Mouse (Mus musculus): ENCODE results near the gene Zbtb20.
A peak's percentile ranks its signal among the peaks of the same experiment; 100 is the strongest.

Zbtb20 gene

DNA sequence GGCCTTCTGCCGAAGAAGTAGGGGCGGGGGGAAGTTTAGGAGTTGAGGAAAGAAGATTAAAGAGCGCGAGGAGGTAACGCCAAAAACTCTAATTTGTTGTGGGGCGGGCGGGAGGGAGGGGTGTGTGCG lies at the start of gene Zbtb20:
Gene Zbtb20 (plus strand): TSS at position 30 of the 129 bp plus-strand sequence.
- no peak for DNase-seq

DNA sequence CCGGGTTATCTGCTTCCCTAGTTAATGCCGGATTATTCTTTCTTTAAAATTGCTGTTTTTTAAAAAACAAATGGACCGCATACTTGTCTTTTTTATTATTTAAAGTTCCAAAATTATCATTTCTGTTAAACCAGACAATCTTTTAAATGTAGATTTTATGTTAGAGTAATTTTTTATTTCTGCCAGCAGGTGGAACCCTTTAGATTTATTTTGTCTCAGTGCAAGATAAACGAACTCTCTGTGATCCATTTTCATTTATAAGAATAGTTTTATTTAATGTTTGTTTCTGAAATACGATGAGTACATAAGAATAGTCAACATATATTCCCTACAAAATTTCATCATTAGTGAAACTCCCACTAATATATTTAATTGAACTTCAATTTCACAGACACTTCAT lies 39.7 kb upstream of the Zbtb20 start:
- no peak for DNase-seq

DNA sequence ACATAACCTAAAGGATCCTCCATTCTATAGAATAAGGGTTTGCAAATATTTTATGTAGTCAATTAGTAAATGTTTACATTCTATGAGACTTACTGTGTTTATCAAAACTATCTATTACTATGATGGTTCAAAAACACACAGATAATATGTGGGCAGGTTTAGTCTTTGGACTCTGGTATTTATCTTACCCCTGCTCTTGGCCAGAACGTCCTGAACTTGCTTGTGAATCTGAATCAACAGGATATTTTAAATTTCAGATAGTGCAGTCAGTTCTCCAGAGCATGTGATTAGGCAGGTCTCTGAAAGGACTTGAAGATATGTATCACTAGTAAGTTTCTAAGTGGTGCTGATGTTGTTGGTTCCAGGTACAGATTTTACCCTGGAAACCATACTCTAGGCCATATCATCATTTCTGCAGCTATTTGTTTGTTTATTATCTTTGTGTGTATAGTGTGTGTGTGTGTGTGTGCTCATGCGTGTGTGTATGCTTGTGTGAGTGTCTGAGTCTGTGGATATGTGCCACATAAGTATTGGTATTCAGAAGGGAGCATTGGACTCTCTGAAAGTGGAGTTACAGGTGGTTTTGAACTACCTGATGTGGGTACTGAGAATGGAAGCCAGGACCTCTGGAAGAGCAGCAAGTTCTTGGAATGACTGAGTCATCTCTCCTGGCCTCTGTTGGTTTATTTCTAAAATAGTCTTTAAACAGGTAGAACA lies 39.1 kb upstream of the Zbtb20 start:
- DNase-seq = no peak

DNA sequence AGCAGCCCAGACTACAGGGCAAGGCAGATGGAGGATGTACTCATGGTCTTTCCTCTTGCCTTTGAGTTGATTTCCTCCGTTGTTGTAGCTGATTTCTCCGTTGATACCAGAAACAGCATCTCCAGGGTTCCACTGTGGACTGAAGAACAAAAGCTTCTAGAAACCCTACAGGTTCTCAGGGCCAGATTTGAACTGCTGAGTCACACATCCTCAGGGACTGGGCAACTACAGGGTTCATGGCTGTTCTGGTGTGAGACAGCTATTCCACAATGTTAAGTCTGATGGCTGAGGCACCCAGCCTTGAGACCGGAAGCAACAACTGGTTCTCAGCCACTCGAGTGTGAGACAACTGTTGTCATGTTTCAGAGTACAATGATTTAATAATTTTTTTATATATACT lies 37.5 kb upstream of the Zbtb20 start:
- DNase-seq = no peak

DNA sequence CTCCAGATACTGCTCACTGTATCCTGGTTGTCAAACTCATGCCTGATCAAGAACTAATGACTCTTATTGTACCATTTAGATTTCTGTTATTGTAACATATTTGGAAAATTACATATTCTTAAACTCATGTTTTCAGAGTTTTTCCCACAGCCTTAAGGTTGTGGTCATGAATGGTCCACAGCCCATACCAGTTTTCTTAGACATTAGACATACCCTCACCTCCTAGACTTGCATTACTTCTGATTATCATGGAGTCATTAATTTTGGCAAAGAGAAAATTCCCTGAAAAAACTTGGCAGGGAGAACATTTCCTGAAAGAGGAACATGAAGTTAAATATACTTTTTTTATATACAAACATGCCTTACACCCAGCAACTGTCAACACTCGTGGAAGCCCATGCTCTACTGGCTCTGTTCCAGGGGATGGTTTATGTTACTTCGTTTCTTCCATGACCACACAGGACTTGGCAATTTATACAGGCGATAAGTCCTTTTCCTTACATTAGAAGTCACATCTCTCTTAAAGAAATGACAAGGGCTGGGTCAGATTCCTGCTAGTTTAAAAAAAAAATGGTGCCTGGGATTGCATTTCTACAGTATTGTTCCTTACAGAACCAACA lies 18.0 kb upstream of the Zbtb20 start:
- no peak for DNase-seq

DNA sequence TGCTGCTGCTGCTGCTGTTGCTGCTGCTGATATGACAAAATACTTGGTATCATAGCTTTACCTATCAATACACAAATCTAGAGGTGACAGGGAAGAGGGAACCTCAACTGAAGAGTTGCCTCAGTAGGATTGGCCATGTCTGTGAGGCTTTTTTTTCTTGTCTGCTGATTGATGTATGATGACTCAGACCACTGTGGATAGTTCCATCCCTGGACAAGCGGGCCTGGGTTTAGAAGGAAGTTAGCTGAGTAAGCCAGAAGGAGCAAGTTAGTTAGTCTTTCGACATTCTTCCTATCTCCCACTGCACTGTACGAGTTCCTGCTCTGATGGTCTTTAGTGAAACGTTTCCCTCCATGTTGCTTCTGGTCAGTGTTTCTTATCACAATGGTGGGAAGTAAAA lies 16.4 kb upstream of the Zbtb20 start:
- no peak for DNase-seq

DNA sequence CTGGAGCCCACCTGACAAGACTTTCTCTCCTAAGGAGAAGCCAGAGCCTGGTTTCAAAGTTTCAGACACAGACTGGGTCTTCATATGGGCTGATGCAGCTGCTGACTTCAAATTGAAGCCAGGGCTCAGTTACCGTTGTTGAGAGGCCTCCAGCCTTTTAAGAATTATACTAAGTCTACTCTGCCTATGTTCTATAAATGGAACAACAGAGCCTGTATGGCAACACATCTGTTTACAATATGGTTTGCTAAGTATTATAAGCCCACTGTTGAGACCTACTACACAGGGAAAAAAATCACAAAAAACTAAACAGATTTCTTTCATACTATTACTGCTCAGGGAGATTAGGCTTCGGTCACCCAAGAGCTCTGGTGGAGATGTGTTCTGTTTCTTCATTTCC lies 12.4 kb upstream of the Zbtb20 start:
- DNase-seq = no peak

DNA sequence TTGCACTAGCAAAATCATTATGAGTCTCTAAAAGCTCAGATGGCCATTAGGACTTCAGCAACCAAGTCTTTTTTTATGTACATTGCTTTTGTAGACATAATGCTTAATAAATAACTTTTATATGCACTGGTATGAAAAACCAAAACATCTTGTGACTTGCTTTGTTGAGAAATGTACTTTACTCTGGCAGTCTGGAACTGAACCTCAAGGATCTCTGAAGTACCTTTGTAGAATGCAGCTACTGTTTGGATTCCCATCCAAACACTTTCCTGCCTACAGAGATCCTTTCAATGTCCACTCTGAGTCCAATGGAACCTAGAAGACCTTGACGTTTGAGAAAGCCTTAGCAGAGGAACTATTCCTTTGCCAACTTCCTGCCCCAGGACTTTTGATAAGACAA lies 9.6 kb upstream of the Zbtb20 start:
- DNase-seq = no peak

DNA sequence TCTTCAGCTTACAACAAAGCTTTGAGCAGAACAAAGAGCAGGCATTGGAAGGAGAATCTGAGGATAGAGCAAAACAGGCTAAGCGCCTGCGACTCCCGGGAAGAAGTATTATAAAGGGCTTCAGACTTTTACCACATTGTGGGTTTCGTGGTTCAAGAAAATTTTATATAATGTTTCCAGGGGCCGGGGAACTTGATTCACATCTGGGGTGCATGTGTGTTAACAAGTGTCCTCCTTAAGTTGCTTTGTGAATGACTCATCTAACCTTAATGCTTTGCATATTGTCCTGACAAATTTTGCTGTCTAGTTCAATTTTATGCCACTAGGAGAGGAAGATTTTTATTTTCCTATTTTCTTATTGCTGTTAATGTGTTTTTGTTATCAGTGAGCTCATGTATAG lies 3.6 kb upstream of the Zbtb20 start:
- DNase-seq = no peak

DNA sequence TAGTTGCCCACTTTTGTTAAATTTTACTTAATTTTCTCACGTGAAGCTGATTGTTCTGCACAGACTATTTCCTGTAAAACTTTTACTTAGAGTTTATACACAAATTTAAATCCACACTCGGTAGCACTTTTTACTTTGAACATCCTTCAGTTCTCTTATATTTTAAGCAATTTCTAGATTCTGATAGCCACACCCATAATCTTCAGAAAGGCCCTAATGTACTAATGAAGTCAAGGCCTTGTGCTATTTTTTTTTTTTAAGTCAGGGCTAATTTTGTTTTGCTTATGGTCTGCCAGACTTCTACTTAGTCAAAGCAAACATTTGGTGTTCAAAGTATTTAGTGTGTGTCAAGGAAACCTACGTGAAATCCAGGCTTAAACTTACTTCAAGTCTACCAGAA lies 1.7 kb upstream of the Zbtb20 start:
- no peak for DNase-seq

DNA sequence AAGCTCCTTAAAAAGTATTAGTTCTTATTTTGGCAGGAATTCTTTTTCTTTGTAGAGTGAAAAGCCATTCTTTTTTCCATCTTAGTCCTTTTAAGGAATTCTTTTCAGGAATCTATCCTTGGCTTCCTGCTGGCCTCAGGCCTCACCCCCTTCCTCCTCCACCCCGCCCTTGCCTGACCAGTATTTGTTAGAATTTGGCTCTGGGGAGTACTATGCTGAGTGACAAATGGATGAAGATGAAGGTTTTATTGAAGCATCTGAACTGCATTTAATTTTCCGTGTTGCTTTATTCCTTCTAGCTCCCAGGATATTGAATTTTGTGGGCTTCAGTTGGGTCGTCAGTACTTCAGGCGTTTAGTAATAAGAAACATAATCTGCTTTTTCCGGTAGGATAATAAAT lies 1.2 kb upstream of the Zbtb20 start:
- DNase-seq = peak; percentile 49 to 77

DNA sequence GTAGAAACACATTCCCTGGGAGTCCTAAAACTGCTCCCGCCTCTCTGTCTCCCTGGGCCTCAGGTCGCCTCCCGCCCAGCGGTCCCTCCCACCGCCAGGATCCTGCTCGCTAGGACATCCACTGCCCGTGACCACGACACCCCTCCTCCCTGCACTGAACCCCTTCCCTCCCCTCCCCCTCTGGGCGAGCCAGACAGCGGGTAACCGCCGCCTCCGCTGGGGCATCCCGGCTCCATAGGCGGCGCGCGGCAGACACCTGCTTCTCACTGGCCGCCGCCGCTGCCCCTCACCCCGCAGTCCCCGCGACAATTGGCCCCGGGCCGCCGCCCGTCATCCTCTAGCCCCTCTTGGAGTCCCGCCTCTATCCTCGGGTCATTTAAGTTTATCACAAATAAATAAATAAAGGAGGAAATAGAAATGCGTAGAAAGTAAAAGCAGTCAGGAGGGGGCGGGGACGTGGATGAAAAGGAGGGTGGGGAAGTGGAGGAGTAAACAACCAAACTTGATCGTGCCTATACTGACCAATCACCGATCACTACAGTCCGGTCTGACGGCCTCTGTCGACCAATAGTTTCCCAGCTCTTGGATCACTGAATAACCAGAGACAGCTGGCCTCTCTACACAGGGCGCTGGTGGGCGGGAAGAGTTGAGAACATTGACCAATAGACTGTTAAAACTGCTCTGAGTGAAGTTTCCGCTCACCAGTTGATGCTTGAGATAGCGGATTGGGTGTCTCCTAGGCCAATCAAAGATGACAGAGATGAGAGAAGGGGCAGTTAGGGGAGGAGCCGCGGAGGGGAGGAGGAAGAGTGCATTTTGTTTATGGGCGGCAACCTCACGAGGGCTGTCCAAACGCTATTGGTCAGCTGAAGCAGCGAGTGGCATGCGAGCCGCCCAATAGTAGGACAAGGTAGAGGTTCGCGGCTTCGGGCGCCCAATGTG lies 500 bp upstream of the Zbtb20 start:
- DNase-seq = peak; percentile 99

DNA sequence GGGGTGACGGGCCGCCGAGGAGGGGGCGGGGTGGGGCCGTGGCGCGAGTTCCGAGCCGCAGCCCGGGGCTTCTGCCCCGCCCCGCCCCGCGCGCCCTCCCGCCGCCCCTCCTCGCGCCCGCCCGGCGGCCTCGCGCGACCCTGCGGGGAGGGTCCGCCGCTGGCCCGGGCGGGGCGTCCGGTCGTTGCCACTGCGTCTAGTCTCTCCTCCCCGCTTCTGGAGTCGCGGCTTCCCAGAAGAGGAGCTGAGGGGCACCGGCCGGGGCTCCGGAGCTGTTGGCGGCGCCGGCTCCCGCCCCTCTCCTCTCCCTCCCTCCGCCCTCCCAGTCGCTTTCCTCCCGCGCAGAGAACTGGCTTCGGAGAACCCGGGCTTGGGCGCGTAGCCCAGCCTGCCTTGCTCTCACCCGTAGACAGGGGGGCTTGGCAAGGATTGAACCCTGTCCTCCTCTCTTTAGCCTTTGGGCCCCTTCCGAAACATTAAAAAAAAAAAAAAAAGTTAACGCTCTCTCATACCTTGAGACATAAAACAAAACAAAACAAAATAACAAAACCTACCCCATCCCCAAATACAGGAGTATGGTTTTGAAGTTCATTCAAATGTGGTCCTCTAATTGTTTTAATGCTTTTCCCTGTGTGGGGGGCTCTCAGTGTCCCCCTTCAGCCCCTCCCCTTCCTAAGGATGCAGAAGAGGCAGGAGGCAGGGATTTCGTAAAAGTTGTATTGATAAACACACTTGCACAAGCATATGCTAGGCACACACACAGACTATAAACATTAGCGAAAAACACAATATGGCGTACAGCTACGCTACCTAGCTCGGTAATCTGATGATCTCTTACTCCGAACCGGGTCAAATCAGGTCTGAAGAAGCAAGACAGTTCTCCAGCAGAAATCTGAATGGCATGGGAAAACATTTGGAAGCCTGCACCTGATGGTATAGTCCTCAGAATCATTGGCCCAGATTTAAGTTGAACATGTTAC lies 630 bp downstream of the Zbtb20 start:
- DNase-seq = peak; percentile 76 to 93

DNA sequence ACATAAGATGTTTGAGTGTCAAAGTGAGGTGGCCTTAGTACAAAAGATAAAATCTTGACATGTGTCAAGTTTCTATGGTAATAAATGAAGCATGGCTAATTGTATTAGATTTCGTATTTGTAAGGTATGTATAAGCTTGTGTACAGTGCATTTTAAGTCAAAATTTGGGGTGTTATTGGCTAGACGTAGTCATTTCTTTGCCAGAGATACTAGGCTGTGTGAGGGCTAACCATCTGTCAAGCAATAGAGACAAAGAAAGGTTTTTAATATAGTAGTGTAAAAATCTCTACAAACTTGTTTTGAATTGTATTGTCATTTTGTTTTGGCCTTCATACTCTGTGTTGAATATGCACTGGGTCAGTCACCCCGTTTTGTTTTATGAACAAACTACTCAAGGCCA lies 4.4 kb downstream of the Zbtb20 start:
- DNase-seq = no peak

DNA sequence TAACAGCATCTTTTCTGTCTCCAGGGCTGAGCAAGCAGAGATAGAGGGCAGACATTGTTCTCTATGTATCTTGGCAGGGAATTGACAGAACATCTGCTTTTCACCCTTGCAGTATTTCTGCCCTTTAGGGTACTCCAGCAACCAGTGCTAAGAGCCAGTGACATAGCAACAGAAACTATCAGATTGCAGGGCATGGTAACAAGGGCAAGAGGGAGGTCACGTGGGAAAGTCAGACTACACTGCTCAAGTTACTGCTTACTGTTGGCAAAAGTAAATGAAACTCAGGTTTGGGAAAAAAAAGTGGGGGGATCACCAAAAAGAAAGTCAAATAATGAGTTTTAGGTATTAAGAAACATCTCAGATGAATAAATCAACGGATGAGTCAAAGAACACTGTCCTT lies 9.9 kb downstream of the Zbtb20 start:
- no peak for DNase-seq

DNA sequence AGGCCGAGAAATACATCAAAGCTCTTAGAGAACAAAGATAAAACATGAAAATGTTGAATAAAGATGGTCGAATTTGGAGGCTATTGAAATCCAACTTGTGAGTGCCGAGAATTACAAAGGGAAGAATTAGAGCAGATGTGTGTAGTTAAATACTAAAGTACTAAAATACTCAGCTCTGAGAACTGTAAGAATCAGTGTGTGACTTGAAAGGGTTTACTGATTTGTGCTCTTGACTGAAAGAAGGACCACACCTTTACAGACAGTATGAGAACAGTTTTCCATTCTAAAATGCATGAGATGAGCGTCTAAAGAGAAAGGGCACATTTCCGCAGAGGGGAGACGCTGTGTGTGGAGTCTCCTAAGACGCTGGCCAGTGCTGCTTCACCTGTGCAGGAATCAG lies 10.3 kb downstream of the Zbtb20 start:
- DNase-seq = no peak

DNA sequence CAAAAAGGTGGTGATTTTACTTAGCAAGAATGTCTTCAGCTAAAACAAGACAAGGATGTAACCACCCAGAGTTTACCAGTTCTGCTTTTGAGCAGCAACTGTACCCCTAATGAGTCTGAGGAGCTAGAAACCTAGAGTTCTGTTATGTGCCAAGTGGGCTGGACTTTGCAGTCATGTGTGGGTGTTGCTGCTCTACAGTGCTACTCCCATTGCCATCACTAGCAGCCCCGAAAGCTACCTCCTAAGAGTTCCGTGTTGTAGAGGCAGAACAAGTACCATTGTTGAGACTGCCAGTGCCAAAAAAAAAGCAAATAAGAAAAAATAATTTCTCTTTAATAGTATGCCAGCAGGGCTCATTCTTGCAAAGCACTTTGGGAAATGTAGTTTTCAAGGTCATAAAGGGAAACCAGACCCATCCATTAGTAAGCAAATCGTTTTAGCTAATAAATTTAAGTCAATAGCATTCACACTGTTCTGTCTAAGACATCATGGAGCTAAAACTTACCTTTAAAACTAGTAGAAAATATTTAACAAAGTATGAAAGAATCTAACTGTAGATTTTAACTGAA lies 21.5 kb downstream of the Zbtb20 start:
- DNase-seq = peak; percentile 25 to 45

DNA sequence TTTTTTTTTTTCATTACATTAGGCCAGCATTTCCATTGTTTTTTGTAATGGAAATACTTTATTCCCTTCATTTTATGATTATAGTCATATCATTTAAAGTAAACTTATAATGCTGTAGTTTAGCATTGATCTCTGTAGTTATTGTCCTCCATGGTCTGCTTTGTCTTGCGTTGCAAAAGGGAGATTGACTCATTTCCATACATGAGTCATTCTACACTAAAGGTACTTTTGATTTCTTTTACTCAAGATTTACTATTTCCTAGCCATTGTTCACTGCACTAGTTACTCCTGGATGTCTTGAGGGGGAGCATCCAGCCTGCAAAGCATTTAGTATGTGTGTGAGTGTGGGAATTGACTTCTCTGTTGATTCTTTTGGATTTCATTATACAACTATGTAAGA lies 24.6 kb downstream of the Zbtb20 start:
- no peak for DNase-seq

DNA sequence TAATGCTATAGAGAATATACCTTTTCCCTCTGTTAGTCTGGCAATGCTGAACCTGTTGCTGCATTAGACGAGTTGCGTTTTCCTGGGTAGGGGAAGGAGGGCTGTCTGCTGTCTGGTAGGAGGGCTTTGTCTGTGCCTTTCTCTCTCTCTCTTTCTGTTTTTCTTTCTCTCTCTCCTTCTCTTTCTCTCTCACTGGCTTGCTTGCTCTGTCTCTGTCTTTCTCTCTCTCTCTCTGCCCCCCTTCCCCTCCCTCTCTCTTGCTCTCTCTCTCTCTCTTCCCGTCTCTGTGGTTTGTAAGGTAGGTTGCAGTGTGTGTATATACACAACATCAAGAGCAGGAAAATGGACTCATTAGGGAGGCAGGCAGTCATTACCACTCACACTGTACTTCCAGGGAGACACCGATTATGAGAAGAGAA lies 31.6 kb downstream of the Zbtb20 start:
- peak; percentile 52 to 62 for DNase-seq

DNA sequence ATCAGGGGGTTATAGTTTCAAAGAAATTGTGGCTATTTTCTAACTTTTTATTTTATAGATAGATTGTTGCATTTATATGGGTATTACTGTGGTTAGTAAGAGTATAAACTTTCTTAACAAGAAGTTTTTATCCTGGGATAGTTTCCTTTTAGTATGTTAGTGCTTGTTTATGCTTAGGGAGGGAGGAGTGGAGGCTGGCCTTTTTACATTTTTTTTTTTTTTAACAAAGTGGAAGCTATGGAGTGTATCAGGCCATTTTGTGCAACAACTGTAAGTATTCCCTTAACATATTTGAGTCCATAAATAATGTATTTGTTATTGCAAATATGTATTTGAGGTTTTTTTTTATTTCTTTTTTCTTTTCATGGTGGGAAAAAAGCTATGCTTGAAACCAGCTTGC lies 32.7 kb downstream of the Zbtb20 start:
- DNase-seq = no peak

DNA sequence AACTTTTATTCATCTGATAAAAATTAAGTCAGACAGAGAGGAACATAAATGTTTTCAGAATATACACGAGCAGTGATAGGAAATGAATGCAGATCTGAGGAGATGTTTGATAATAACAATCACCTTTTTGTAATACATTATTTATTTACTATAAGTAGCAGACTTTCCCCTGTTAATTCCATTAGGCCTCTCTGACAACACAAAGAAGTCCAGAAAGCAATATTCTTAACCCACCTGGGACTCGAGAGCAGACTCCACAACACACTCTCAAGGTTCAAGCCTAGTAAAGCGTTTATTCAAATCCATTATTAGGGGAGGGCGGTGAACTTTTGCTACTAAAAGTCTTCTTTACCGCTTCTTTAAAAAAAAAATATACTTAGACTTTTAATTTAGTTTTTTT lies 33.2 kb downstream of the Zbtb20 start:
- DNase-seq = no peak

DNA sequence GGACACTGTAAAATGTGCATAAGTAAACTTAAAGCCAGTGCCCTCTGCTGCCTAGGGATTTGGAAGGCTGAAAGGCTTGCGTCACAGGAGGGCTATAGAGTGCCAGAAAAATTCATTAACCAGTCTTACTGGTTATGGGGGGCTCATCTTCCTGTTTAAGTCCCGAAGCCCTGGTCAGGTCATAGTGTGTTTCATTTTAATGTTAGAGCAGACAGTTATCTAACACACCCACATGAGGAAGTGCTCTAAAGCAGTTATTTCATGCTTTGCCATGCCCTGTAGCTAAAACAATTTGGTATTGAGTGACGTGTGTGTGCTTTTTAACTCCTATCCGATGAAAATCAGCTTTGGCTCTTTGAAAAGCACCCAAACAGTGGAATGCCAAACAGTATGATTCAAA lies 34.3 kb downstream of the Zbtb20 start:
- no peak for DNase-seq

DNA sequence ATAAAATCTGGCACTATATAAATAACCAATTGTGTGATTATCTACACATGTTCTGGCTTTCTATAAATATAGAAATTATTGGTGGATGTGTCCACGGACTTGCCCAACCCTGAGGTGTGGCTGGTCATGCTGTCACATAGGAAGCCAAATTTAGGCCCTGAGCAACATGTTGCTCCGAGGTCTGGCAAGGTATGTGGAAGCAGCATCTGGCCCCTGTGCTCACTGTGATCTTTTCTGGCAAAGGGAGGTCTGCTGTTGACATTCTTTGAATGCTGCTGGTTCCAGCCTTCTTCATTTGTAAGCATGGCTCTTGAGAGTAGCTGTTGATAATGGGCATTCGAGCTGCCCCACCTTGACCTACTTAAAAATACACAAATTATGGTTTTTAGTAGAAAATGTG lies 35.0 kb downstream of the Zbtb20 start:
- DNase-seq = peak in 1 of 2 experiments; percentile 41

All from kidney, postnatal 25 days (tissue).